Mouse (Mus musculus): ENCODE data around the gene Gm11111. TPM values are rescaled to one million over a fixed set of nuclear protein-coding genes. Genes with fewer than 3 reads are reported as not detected.

The Gm11111 gene
- polyA plus RNA-seq, 1 experiment from 2014 or later, result not detected

Other genes starting within 250 kb of the Gm11111 start
- gene Cfap299, start 223.4 kb upstream of the Gm11111 start, polyA plus RNA-seq (2015; fragmentation: Nextera tagmentation; extraction: Ambion mirVana), result 0.83 and 1.9 TPM in 2 replicates